Mouse (Mus musculus): ENCODE results near the gene Iah1. TPM values are rescaled to one million over a fixed set of nuclear protein-coding genes. Genes with fewer than 3 reads are reported as not detected.
A peak's percentile ranks its signal among the peaks of the same experiment; 100 is the strongest.

The Iah1 gene
- total and polyA plus RNA-seq, 2 experiments from 2014 or later = 31.2 to 33.2 TPM

- H3K36me3 ChIP-seq (ENCODE audit: insufficient read depth, low read length) = no peaks in the 10 kb centered on the region
- H3K9me3 ChIP-seq (ENCODE audit: low read length) = no peaks in the 10 kb centered on the region
- H3K4me2 ChIP-seq (ENCODE audit: low read depth, low read length) = no peak overlapping the region
- no peaks in the 10 kb centered on the region for H3K27me3 ChIP-seq (ENCODE audit: insufficient read depth, low read length)
- H3K4me3 ChIP-seq (ENCODE audit: low read length) = no peak overlapping the region
- H3K4me1 ChIP-seq (ENCODE audit: insufficient read depth, low read length) = no peaks in the 10 kb centered on the region
- 87% methylated on average over 10 of the region's 10 CpGs for WGBS
- H3K27ac ChIP-seq = no peak overlapping the region
- DNase-seq (ENCODE audit: low spot score) (no peak), ATAC-seq (no peak)
- TF ChIP-seq CTCF (IDR thresholded peaks at IDR 0.05; ENCODE audit: low read depth) = no peak
- H3K9ac ChIP-seq (replicated peaks; ENCODE audit: low read length) = no peak overlapping the region
Measured at GRCm38 (mm10) chr12:21364624-21365435, 48.6 kb downstream of the Iah1 start.

GRCm38 (mm10) chr12:21368376-21369086, 52.3 kb downstream of the Iah1 start:
- Histone ChIP-seq H3K4me1 (ENCODE audit: insufficient read depth, low read length) (no peaks in the 10 kb centered on the region; the same call in 1 of the 2 replicates), H3K4me2 (ENCODE audit: low read depth, low read length) (no peak overlapping the region), H3K36me3 (ENCODE audit: insufficient read depth, low read length) (no peaks in the 10 kb centered on the region), H3K4me3 (ENCODE audit: low read length) (no peak overlapping the region), H3K9me3 (ENCODE audit: low read length) (no peaks in the 10 kb centered on the region), H3K27ac (no peak overlapping the region), H3K9ac (replicated peaks; ENCODE audit: low read length) (no peak overlapping the region), H3K27me3 (ENCODE audit: insufficient read depth, low read length) (no peaks in the 10 kb centered on the region)
- 94% methylated on average over 9 of the region's 9 CpGs for WGBS
- TF ChIP-seq CTCF (IDR thresholded peaks at IDR 0.05; ENCODE audit: low read depth) = no peak
- no peak for ATAC-seq
- no peak for DNase-seq (ENCODE audit: low spot score)

- ATAC-seq = no peak
- TF ChIP-seq CTCF (IDR thresholded peaks at IDR 0.05; ENCODE audit: low read depth) = no peak
- no peaks in the 10 kb centered on the region for H3K36me3 ChIP-seq (ENCODE audit: insufficient read depth, low read length)
- no peak overlapping the region for H3K9ac ChIP-seq (replicated peaks; ENCODE audit: low read length)
- 93% methylated on average over 5 of the region's 5 CpGs for WGBS
- no peak overlapping the region for H3K4me3 ChIP-seq (ENCODE audit: low read length)
- no peak overlapping the region for H3K4me2 ChIP-seq (ENCODE audit: low read depth, low read length)
- H3K4me1 ChIP-seq (ENCODE audit: insufficient read depth, low read length) = no peaks in the 10 kb centered on the region; the same call in 1 of the 2 replicates
- H3K27ac ChIP-seq = no peak overlapping the region
- DNase-seq (ENCODE audit: low spot score) = no peak
- H3K27me3 ChIP-seq (ENCODE audit: insufficient read depth, low read length) = no peaks in the 10 kb centered on the region
- no peaks in the 10 kb centered on the region for H3K9me3 ChIP-seq (ENCODE audit: low read length)
Measured at GRCm38 (mm10) chr12:21369087-21369410, 52.9 kb downstream of the Iah1 start.

GRCm38 (mm10) chr12:21370035-21370611, 53.9 kb downstream of the Iah1 start:
- H3K9ac ChIP-seq (replicated peaks; ENCODE audit: low read length) = no peak overlapping the region
- DNase-seq (ENCODE audit: low spot score) (no peak), ATAC-seq (no peak)
- H3K36me3 ChIP-seq (ENCODE audit: insufficient read depth, low read length) = no peaks in the 10 kb centered on the region
- no peaks in the 10 kb centered on the region; the same call in 1 of the 2 replicates for H3K4me1 ChIP-seq (ENCODE audit: insufficient read depth, low read length)
- H3K27ac ChIP-seq = no peak overlapping the region
- no peak overlapping the region for H3K4me2 ChIP-seq (ENCODE audit: low read depth, low read length)
- no peak overlapping the region for H3K4me3 ChIP-seq (ENCODE audit: low read length)
- 98% methylated on average over 1 of the region's 1 CpGs for WGBS
- no peaks in the 10 kb centered on the region for H3K9me3 ChIP-seq (ENCODE audit: low read length)
- no peak for TF ChIP-seq CTCF (IDR thresholded peaks at IDR 0.05; ENCODE audit: low read depth)
- H3K27me3 ChIP-seq (ENCODE audit: insufficient read depth, low read length) = no peaks in the 10 kb centered on the region

- peak; percentile 78 for TF ChIP-seq CTCF (IDR thresholded peaks at IDR 0.05; ENCODE audit: low read depth)
Measured at GRCm38 (mm10) chr12:21373100-21373819, 57.1 kb downstream of the Iah1 start, which contains the start of gene Adam17. Adam17 (minus strand) TSS chr12:21373632.

More at GRCm38 (mm10) chr12:21373100-21373819, 57.1 kb downstream of the Iah1 start, which contains the start of gene Adam17:
- H3K4me1 ChIP-seq (ENCODE audit: insufficient read depth, low read length) = no peaks in the 10 kb centered on the region; the same call in 1 of the 2 replicates
- H3K4me2 ChIP-seq (ENCODE audit: low read depth, low read length) = peak within 1 kb of the TSS; percentile 69
- DNase-seq (ENCODE audit: low spot score) (peak; percentile 98), ATAC-seq (peak; percentile 98)
- peak within 1 kb of the TSS; percentile 82 for H3K4me3 ChIP-seq (ENCODE audit: low read length)
- peak within 1 kb of the TSS; percentile 92 for H3K27ac ChIP-seq
- under 1% methylated on average over 55 of the region's 55 CpGs for WGBS
- H3K9me3 ChIP-seq (ENCODE audit: low read length) = no peaks in the 10 kb centered on the region
- H3K9ac ChIP-seq (replicated peaks; ENCODE audit: low read length) = peak within 1 kb of the TSS; percentile 75
- H3K36me3 ChIP-seq (ENCODE audit: insufficient read depth, low read length) = no peaks in the 10 kb centered on the region
- H3K27me3 ChIP-seq (ENCODE audit: insufficient read depth, low read length) = no peaks in the 10 kb centered on the region

Other genes with a start within 250 kb of the Iah1 start
- gene Cpsf3, start 31.0 kb upstream of the Iah1 start, total RNA-seq (2014; rRNA removed) = 39.6 and 41.7 TPM in 2 replicates
- gene Cpsf3, start 31.0 kb upstream of the Iah1 start, polyA plus RNA-seq (2015; fragmentation: Nextera tagmentation; extraction: Ambion mirVana) = 69.5 and 69.7 TPM in 2 replicates
- gene Itgb1bp1, start 30.1 kb upstream of the Iah1 start, total RNA-seq (2014; rRNA removed) = 20.8 and 21.1 TPM in 2 replicates
- gene Itgb1bp1, start 30.1 kb upstream of the Iah1 start, polyA plus RNA-seq (2015; fragmentation: Nextera tagmentation; extraction: Ambion mirVana) = 37.0 and 38.5 TPM in 2 replicates
- 16.4 and 18.9 TPM in 2 replicates for gene Adam17, start 57.2 kb downstream of the Iah1 start, total RNA-seq (2014; rRNA removed)
- 13.9 and 15.7 TPM in 2 replicates for gene Adam17, start 57.2 kb downstream of the Iah1 start, polyA plus RNA-seq (2015; fragmentation: Nextera tagmentation; extraction: Ambion mirVana)
- 579 and 622 TPM in 2 replicates for gene Ywhaq, start 101.2 kb downstream of the Iah1 start, total RNA-seq (2014; rRNA removed)
- 1,086 and 1,131 TPM in 2 replicates for gene Ywhaq, start 101.2 kb downstream of the Iah1 start, polyA plus RNA-seq (2015; fragmentation: Nextera tagmentation; extraction: Ambion mirVana)

Measured in hindbrain, postnatal 0 days (tissue).